Mouse (Mus musculus) layer of hippocampus, adult 11-12 months (tissue): Measurements from ENCODE around the gene Gm49354.
A peak's percentile ranks its signal among the peaks of the same experiment; 100 is the strongest.
"Not testable (repeated sequence)": the region's sequence is repeated elsewhere in the genome, so short reads cannot be mapped to it uniquely, and the experiment has no call there.

Source experiments
- DNase-seq: peaks from one replicate; pipeline ENCODE4 v3.0.0; 2022; ENCODE audit warnings: low spot score

Gm49354 gene

GRCm38 (mm10) chr13:59782145-59782544, at the start of gene Gm49354:
TSS of gene Gm49354 (minus strand) at chr13:59782245.
- no peak for DNase-seq

DNA sequence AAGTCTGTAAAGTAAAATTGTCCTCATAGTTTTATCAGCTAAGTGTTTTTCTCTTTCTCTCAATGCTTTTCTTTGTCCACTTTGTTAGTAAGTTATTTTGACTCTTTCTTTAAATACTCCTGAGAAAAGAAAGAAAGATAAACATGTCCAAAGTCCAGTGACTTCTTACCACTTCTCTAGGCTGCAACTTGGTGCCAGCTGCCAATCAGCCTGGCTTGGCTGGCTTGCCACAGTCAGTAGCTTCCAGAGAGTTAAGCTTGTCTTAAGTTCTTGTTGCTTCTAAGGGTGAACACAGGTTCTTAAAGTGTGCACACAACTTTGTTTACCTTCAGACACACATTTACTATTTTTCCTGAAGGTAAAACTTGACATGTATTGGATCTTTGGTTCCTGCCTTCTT, 43.9 kb upstream of the Gm49354 start:
- DNase-seq = no peak

DNA sequence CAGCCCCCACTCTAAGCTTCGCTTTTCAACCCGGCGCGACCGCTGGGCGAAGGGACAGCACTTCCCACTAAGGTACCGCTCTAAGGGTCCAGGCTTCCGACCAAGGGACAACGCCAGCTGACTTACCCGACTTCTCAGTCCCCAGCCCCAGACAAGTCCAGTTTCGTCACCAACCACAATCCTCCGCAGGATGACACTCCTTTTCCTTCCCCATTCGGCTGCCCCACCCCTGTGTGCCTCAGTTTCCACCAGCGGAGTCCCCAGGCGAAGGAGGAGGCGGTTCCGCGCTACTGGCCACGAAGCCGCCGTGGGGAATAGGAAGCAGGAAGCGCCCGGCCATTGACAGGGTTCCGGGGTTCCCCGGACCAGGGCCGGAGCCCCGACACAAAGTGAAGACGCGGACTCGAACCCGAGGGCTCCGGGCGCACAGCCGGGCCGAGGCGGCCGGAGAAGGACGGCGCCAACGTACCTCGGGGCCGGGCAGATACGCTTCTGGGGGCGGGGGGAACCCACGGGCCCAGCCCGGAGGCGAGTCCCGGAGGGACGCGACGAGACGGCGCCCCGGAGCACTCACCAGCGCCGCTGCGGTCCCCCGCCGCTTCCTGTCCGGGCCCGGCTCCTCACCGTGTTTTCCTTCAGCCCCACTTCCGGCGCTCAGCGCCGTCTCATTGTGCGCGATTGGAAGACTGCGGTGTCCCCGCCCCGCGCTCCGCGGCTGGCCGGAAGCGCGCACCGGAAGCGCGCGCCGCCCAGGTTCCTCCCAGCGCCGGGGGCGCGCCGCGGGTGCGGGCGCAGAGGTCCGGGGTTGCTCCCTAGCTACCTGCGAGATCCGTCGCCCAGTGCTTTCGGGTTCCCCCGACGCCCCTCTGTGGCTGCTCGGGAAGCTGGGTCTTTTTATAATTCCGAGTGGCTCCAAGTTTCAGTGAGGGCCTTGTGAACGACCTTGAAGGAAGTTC, 40.7 kb upstream of the Gm49354 start, which contains the start of gene Tut7:
Tut7 (minus strand) TSS at position 641 of the 956 bp plus-strand sequence.
- peak; percentile 93 for DNase-seq

DNA sequence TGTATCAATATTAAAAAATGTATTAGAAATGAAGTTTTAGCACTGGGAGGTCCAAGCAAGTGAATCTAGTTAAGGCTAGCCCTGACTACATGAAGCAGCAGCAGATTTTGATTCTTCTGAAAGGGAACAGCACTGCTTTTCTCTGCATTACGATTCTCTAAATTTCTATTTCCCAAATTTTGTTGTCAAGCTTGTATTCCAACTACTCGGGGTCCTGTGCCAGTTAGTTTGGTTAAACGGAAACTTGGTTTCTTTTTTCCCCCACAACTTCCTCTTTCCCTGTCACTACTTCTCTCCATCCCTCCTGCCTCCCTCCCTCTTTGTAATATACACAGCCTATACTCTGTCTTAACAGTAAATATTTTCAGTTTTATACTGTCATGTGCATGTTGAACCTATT, 38.8 kb upstream of the Gm49354 start:
- DNase-seq = no peak

DNA sequence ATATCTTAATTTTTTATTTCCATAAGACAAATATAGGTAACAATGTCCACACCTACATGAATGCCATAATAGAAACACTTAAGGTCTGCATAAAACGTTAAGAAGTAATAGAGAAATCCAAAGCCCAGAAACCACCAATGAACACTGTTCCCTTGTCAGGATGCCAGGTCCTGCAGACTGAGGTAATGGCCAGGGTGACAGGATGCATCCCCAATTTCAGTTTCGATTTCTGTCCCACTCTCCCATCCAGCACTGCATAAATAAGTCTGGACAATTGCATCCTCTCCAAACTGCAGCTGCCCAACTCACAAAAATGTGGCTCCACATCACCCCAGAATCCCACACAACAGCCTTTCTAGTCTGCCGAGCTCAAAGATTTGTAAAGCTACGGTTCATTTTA, 38.1 kb upstream of the Gm49354 start:
- DNase-seq = no peak

DNA sequence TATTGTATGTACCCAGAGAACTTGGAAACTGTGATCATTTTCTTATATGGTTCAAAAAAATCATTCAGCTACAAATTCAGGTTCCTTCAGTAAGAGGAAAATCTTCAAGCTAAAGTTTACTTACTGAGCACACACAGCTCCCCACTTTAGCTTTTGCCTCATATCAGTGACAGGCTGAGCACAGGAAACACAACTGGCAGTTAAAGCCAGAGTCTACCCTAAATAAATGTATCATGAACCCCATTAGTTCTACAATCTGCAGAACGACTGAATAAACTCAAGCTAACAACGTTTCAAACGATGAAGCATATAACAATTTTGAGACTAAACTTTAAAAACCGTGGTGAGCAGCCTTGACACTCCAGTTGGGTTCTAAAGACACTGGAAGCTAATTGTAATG, 35.3 kb upstream of the Gm49354 start:
- no peak for DNase-seq

DNA sequence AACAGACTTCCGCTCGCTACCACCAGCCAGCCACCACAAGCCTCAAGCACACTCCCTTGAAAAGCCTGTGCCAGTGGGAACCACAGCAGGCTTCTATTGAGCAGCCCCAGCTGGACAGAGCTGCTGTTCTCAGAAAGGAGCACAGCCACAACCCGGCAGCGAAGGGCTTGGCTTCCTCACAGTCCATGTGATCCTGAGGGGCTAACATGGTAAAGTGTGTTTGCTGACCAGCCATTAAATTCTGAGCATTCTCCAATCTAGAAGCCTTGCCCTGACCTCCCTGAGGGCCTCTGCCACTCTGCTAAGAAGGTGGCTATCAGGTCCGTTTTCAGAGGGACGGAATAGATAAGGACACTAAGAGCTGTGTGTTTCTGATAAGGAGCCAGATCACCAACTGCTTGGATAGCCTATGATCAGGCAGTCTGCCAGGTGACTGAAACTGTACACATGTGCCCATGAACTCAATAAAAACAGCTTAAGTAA, 32.1 kb upstream of the Gm49354 start:
- DNase-seq = no peak

GRCm38 (mm10) chr13:59811581-59811980, 29.5 kb upstream of the Gm49354 start:
- no peak for DNase-seq

- DNase-seq = no peak
These were observed 19.0 kb upstream of the Gm49354 start for GRCm38 (mm10) chr13:59801000-59801399.

DNA sequence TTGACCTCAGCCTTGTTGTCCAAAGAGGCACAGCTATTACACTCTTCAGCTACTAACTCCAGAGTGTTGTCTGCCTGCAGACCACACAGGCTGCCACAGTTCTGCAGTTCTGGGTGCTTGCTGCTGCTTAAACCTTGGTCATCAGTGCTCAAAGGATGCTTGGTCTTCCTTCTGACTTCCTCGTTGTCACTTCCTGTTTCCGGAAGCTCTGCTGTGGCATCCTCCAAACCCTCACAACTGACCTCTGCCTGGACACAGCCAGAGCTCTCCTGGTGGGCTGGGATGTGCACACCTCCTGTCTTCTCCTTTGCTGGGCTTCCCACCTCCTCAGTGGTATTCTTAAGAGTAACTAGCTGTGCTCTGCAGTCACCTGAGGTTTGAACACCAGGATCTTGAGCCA, 18.0 kb upstream of the Gm49354 start:
- no peak for DNase-seq

- DNase-seq = no peak
These were observed 16.3 kb upstream of the Gm49354 start for GRCm38 (mm10) chr13:59798306-59798705.

DNA sequence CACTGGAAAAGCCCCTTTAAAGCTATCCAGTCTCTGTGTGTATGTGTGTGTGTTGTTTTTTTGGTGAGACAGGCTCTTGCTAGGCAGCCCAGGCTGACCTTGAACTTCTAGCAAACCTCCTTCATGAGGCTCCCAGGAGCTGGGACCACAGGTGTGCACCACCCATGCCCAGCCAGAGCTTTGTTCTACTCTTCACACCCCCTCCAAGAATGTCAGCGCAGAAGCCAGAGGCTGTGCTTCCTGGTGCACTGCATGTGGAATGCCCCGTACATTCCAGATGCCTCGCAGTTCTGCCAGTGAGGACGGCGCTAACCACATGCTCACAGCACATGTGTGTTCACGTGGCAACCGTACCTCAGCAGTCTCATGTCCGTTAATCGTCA, 14.4 kb upstream of the Gm49354 start:
- no peak for DNase-seq

DNA sequence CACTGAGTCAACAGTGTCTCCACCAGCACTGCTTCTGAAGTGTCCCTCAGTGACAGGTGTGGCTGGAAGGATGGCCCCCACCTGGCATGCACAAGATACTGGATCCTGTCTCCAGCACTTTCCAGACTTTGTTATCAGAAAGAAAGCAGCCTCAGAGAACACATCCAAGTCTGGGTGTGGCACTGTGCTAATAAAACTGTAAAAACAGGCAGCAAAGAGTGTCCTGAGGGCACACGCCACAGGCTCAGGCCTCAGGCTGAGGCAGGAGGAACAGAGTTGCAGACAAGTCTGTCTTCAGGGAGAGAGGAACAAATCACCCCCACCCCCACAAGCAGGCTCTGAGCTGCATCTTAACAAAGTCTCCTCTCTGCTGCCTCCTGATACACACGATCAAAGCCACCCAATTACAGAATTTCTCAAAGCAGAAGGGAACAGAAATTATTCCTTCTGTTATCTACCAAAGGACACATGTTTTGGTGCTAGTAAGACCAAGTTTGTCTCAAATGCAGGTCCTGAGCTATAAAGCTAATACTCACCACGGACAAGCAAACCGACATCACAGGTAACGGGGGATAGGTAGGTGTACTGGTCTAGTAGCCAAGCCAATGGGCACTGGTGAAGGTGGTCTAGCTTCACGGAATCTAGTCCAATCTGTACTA, 13.9 kb upstream of the Gm49354 start:
- no peak for DNase-seq

GRCm38 (mm10) chr13:59794786-59795185, 12.7 kb upstream of the Gm49354 start:
- no peak for DNase-seq

GRCm38 (mm10) chr13:59779744-59780264, 2.2 kb downstream of the Gm49354 start:
- DNase-seq = not testable (repeated sequence)

DNA sequence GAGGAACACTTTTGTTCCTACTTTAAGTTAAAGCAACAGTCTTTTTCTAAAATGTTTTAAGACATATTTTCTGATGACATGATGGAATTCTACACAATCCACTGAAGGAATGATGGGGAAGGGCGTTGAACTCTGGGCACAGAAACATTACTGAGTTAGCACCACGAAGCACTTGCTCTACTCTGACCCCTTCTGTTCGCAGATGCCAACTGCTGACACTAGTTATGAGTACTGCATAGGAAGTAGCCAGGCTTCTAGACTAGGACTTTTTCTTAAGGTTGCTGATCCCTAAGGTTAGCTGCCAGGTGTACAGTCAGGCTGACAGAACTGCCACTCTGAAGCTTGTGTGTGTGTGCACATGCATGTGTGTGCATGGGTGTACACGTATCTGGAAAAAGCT, 2.8 kb downstream of the Gm49354 start:
- DNase-seq = no peak

DNA sequence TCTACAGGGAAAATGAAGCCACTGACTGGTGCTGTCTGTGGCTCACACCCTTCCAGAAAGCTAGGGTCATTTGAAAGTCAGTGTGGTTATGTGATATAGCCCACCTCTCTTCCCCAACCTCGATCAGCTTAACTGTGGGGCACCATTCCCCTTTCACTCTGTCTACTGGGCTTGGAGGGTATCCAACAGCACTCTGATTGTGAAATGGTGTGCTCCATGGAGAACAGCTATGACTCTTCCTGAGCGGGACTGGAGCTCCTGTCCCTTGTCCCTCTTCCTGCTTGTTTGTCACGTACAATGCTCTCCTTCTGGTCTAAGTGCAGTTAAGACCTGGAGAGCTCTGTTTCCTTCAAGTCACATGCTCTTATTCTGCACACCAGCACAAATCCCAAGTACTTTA, 6.9 kb downstream of the Gm49354 start:
- DNase-seq = no peak

GRCm38 (mm10) chr13:59771257-59771656, 10.8 kb downstream of the Gm49354 start:
- DNase-seq = peak; percentile 70

DNA sequence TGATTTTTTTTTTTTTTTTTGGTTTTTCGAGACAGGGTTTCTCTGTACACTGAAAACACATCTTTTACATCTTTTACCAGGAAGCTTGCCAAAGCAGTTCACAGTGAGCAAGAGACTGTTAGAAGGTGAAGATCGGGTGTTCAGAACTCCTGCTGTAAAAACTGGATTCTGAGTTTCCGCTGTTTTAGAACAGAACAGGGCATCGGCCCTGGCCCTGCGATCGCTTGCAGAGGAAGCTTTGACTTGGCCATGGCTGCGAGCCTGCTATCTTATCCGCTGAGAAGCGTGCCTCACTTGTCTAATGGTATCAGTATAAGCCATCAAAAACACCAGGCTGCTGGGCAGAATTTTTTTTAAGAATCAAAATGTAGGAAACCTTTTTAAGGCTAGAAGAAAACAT, 11.2 kb downstream of the Gm49354 start:
- no peak for DNase-seq

- peak; percentile 87 for DNase-seq
These were observed 11.9 kb downstream of the Gm49354 start for GRCm38 (mm10) chr13:59770164-59770562.

DNA sequence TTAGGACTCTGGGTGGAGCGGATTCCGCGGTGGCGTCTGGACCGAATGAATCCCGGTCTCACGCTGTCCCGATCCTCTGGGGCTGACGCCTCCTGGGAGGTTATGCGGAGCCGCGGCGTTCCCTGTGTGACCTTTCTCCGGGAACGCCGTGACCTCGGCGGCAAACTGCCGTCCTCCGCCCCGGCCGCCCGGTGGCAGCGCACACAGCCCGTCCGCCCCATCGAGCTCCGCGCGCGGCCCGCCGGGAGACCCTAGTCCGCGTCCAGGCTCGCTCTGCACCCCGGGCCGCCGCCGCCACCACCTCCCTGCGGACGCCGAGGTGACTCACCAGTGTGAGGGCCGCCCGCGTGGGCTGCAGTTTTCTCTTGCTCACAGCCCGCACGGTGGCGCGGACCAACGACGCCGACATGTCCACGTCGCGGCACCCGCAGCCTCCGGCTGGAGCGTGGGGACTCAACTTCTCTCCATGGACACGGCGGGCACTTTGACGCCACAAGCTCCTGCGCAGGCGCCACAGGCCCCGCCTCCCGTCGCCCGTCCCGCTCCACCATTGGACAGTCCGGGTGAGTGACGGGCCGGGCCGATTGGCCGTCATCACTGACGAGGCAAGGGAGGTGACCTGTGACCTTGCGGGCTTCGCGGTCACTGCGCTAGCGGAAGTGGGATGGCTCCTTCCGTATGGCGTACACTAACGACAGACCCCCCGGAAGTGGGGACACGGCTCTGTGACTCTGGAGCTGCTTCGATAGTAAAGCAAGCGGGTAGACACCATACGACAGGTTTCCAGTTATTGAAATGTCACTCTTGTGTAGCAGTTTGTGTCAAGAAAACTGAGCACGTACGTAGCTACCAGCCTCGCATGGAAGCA, 12.5 kb downstream of the Gm49354 start, which contains the start of gene Isca1:
Isca1 (minus strand) TSS at position 515 of the 868 bp plus-strand sequence.
- peak; percentile 99 for DNase-seq

DNA sequence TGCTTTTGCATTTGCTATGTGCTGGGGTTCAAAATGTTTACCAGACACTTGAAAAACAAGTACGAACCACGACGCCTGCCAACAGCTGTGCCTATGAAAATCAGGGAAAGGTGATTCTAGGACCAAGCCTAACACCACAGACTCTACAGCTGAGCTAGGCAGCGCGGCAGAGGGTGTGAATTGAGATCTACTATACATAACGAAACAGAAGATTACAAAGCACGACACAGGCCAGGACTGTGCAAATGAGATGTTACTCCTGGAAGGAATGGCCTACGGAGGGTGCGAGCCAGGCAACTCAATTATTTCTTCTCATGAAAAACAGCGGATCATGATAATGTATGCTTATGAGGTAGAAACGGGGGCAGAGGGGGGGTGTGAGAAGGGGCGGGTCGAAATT, 13.5 kb downstream of the Gm49354 start:
- no peak for DNase-seq
